Mouse (Mus musculus): Measurements from ENCODE around the gene Zan. TPM values are rescaled to one million over a fixed set of nuclear protein-coding genes. Genes with fewer than 3 reads are reported as not detected.

The Zan gene
- polyA plus RNA-seq, 1 experiment from 2014 or later = 0.11 TPM

DNA sequence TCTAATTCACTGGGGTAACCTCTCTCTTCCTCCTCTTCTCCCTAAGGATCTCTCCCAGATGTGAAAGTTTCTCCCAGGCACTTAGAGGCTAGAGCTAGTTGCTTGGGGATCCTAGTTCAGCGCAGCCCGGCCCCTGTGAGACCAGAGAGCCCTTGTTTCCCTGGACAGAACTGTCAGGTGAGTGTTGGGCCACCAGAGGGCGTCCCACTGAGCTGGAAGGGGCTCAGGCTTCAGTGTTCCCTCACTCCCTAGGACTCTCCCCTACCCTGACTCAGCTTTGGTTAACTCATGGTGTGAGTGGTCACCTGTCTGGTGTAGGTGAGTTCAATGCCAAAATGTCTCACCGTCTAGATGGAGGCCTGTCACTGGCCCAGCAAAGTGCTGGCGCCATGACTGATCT lies 41.6 kb upstream of the Zan start, which contains the start of gene Gigyf1:
TSS of gene Gigyf1 (plus strand) at position 113 of the 400 bp plus-strand sequence.
- Histone ChIP-seq H3K9ac (replicated peaks; ENCODE audit: low read length) (no peak within 1 kb of the TSS), H3K4me2 (replicated peaks; ENCODE audit: low read depth, low read length) (no peak within 1 kb of the TSS), H3K9me3 (ENCODE audit: low read length) (no peaks in the 10 kb centered on the region), H3K36me3 (ENCODE audit: insufficient read depth, low read length) (peaks cover 52% of the 10 kb centered on the region), H3K4me3 (ENCODE audit: low read length) (no peak within 1 kb of the TSS), H3K4me1 (ENCODE audit: insufficient read depth, low read length) (peaks cover 16% of the 10 kb centered on the region; the same call in 1 of the 2 replicates), H3K27ac (ENCODE audit: low read length) (no peak within 1 kb of the TSS), H3K27me3 (ENCODE audit: insufficient read depth, low read length) (no peaks in the 10 kb centered on the region)
- 83% methylated on average over 5 of the region's 5 CpGs for WGBS
- no peak for ATAC-seq (ENCODE audit: low FRiP score, low TSS enrichment)

DNA sequence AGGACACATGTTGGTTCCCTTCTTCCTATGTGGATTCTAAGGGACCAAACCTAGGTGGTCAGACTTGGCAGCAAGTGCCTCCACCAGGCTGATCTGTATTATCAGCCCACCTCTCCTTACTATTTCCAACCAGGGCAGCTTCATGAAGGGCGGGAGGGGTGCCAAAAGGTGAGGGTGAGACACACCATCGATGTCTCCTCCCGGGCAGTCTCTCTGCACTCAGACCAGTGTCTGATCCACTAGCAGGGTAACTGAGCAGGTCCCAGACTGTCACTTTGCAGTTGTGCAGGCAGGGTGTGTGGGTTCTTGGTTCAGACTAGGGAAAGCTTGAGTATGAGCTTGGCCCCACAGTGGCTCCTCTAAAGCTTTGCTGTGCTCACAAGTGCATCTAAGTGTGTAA lies 37.9 kb upstream of the Zan start:
- no peaks in the 10 kb centered on the region for H3K9me3 ChIP-seq (ENCODE audit: low read length)
- H3K27me3 ChIP-seq (ENCODE audit: insufficient read depth, low read length) = no peaks in the 10 kb centered on the region
- 0 out of 2 replicates have a peak overlapping the region, but pooled peaks have one; percentile 4 for H3K9ac ChIP-seq (replicated peaks; ENCODE audit: low read length)
- H3K27ac ChIP-seq (ENCODE audit: low read length) = no peak overlapping the region
- ATAC-seq (ENCODE audit: low FRiP score, low TSS enrichment) = no peak
- no peak overlapping the region for H3K4me2 ChIP-seq (replicated peaks; ENCODE audit: low read depth, low read length)
- 83% methylated on average over 3 of the region's 3 CpGs for WGBS
- no peak overlapping the region for H3K4me3 ChIP-seq (ENCODE audit: low read length)
- H3K4me1 ChIP-seq (ENCODE audit: insufficient read depth, low read length) = peaks cover 37% of the 10 kb centered on the region
- H3K36me3 ChIP-seq (ENCODE audit: insufficient read depth, low read length) = peaks cover 17% of the 10 kb centered on the region

DNA sequence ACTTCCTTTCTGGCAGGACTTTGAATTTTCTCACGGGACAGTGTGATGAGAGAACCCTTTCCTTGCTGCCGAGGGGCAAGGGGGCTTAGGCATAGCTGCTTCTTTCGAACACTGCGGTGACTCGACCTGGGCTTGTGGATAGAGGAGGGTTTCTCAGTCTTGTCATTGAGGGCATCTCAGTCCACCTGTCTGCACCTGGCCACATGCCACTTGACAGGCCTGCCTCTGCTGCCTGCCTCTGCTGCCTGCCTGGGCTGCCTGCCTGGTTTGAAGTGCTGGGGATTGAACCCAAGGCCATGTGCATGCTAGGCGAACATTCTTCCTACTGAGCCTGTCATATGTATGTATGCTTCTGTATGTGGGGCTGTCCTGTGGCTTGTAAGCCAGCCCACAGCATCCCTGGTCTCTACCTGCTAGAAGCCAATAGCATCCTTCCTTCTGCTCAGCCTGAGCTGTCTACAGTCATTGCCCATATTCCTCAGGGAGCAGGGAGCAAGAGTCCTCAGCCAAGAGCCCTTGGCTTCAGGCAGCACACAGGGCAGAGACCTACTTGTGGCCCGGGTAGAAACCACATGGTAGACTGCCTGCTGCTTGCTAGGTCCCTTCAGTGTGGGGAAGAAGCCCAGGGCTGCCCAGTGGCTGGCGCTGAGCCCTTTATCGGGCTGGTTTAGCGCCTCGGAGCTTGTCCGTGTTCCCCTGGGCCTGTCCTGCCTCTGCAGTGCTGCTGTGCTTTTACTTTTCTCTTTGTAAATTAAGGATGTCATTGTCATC lies 37.3 kb upstream of the Zan start:
- no peak for ATAC-seq (ENCODE audit: low FRiP score, low TSS enrichment)
- H3K36me3 ChIP-seq (ENCODE audit: insufficient read depth, low read length) = peaks cover 10% of the 10 kb centered on the region
- no peak overlapping the region for H3K9ac ChIP-seq (replicated peaks; ENCODE audit: low read length)
- H3K27me3 ChIP-seq (ENCODE audit: insufficient read depth, low read length) = no peaks in the 10 kb centered on the region
- no peak overlapping the region for H3K4me2 ChIP-seq (replicated peaks; ENCODE audit: low read depth, low read length)
- no peak overlapping the region for H3K4me3 ChIP-seq (ENCODE audit: low read length)
- WGBS = 85% methylated on average over 12 of the region's 12 CpGs
- no peak overlapping the region for H3K27ac ChIP-seq (ENCODE audit: low read length)
- peaks cover 38% of the 10 kb centered on the region for H3K4me1 ChIP-seq (ENCODE audit: insufficient read depth, low read length)
- H3K9me3 ChIP-seq (ENCODE audit: low read length) = no peaks in the 10 kb centered on the region

DNA sequence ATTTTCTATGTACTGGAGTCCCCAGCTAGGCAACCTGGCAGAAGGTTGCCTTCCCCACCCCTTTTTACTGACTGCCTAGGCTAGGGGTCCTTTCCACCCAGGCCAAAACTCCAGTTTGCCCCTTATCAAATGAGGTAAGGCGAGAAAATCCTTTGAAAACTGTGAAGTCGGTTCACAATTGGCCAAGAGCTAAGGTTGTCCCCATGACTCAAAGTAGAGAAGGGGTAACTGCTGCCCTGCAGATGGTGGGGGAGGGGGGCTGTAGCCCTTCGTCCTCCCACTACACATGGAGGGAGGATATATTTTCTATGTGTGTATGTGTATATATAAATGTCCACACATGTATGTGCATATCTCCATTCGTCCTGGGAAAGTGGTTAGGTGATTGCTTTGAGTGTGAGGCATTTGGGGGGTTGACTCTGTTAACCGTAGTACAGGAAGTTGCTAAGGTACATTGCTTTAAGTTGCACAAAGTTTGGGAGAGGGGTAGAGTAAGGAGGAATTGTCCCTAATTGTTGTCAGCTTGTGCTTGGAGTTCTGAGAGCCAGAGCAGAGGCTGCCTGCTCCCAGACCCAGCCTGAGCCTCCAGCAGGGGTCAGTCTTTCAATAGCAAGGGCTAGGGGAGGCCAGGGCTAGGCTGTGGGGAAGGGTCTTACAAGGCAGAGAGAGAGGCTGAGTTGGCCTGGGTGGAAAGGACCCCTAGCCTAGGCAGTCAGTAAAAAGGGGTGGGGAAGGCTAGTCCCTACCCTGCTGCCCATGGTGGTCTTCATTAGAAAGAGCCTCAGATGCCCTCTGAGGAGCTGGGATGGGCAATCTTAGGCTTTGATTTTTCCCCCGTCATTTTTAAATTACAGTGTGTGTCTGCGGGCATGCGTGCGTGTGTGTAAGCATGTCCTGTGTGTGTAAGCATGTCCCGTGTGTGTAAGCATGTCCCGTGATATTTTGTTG lies 36.3 kb upstream of the Zan start:
- H3K9ac ChIP-seq (replicated peaks; ENCODE audit: low read length) = no peak overlapping the region
- peaks cover 38% of the 10 kb centered on the region for H3K4me1 ChIP-seq (ENCODE audit: insufficient read depth, low read length)
- no peak overlapping the region for H3K4me2 ChIP-seq (replicated peaks; ENCODE audit: low read depth, low read length)
- H3K27ac ChIP-seq (ENCODE audit: low read length) = no peak overlapping the region
- no peak overlapping the region for H3K4me3 ChIP-seq (ENCODE audit: low read length)
- 78% methylated on average over 11 of the region's 11 CpGs for WGBS
- no peak for ATAC-seq (ENCODE audit: low FRiP score, low TSS enrichment)
- H3K9me3 ChIP-seq (ENCODE audit: low read length) = no peaks in the 10 kb centered on the region
- H3K36me3 ChIP-seq (ENCODE audit: insufficient read depth, low read length) = 0 out of 2 replicates have a peak, but pooled peaks cover 2% of the 10 kb centered on the region
- H3K27me3 ChIP-seq (ENCODE audit: insufficient read depth, low read length) = no peaks in the 10 kb centered on the region

DNA sequence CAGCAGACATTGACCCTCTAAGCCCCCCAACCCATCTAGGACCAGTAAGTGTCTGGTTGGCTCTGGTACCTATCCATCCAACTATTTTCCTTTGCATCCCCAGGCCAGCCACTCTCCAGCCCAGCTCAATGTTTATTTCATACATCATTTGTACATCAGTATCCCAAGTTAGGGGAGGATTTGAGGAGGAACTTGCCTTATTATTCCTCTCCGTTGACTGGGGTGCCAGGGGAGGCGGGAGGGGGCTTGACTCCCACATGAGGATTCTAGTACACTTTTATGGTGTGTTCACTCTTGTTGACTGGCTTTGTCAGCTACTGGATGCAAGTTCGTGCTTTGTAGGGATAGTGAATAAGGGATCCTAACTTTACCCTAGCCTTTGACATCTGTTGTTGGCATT lies 34.8 kb upstream of the Zan start:
- Histone ChIP-seq H3K4me1 (ENCODE audit: insufficient read depth, low read length) (peaks cover 38% of the 10 kb centered on the region), H3K36me3 (ENCODE audit: insufficient read depth, low read length) (no peaks in the 10 kb centered on the region), H3K4me3 (ENCODE audit: low read length) (peak overlapping the region; percentile 96), H3K27ac (ENCODE audit: low read length) (no peak overlapping the region; the same call in 1 of the 2 replicates), H3K4me2 (replicated peaks; ENCODE audit: low read depth, low read length) (peak overlapping the region; percentile 89), H3K27me3 (ENCODE audit: insufficient read depth, low read length) (no peaks in the 10 kb centered on the region), H3K9me3 (ENCODE audit: low read length) (no peaks in the 10 kb centered on the region), H3K9ac (replicated peaks; ENCODE audit: low read length) (peak overlapping the region; percentile 99)
- no peak for ATAC-seq (ENCODE audit: low FRiP score, low TSS enrichment)
- WGBS = 41% methylated on average over 3 of the region's 3 CpGs

DNA sequence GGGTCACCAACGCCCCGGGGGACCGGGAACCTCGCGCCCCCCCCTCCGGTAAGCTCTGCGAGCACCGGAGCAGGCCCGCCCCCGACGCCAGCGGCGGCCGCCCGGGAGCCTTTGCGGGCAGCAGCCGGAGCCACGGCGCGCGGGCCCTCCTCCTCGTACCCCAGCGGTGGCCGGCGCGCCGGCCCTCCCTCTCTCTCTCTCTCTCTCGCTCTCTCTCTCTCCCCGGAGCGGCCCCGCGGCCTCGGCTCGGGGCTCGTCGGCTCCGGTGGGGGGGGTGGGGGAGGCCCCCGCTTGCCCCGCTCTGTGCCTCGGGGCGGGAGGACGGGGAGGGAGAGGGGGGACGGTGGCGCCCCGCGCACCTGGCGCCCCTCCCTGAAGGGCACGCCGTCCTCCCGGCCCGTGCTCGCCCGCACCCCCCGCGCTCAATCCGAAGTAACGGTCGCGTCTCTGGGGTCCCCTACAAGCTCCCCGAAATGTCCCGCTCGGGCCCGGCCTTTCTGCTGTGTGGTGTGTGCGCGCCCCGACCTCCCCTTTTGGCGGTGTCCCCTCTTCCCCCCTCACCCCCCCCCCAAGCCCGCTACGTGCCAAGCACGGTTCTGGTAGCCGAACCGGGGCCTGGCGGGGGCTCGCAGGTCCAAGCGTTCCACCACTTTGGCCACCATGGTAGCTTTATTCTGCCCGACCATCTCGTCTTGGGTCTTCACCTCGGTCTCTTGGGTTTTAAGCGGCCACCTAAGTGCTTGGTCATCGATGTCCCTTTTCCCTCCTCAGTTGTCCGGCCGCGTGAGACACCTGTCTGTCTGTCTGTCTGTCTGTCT lies 33.9 kb upstream of the Zan start:
- Histone ChIP-seq H3K27ac (ENCODE audit: low read length) (peak overlapping the region; percentile 79), H3K4me3 (ENCODE audit: low read length) (peak overlapping the region; percentile 96), H3K27me3 (ENCODE audit: insufficient read depth, low read length) (no peaks in the 10 kb centered on the region), H3K9ac (replicated peaks; ENCODE audit: low read length) (peak overlapping the region; percentile 99), H3K4me2 (replicated peaks; ENCODE audit: low read depth, low read length) (peak overlapping the region; percentile 89), H3K36me3 (ENCODE audit: insufficient read depth, low read length) (no peaks in the 10 kb centered on the region), H3K9me3 (ENCODE audit: low read length) (no peaks in the 10 kb centered on the region), H3K4me1 (ENCODE audit: insufficient read depth, low read length) (peaks cover 35% of the 10 kb centered on the region)
- under 1% methylated on average over 62 of the region's 83 CpGs for WGBS
- no peak; the same call in 1 of the 2 replicates for ATAC-seq (ENCODE audit: low FRiP score, low TSS enrichment)

DNA sequence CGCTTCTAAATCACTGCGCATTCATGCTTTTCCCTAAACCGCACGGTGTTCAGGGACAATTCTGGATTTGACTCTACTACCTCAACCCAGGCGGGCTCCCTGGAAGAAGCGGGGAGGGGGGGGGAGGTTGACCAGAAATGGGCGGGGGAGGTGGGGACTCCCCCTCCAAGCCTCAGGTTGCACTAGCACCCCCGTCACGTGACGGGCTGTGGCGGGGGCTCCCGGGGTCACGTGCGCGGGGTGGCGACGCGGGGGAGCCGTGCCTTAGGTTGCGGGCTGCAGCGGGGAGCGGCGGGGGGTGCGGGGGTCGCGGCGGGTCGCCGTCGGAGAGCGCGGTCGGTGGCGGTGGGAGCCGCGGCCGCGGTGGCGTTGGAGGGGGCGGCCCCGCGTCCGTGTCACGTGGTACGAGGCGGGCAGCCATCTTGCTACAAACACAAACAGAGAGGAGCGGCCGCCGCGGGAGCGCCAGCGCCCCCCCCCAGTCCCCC lies 33.2 kb upstream of the Zan start:
- peak overlapping the region; percentile 79 for H3K27ac ChIP-seq (ENCODE audit: low read length)
- WGBS = 2% methylated on average over 32 of the region's 52 CpGs
- H3K4me2 ChIP-seq (replicated peaks; ENCODE audit: low read depth, low read length) = peak overlapping the region; percentile 89
- no peaks in the 10 kb centered on the region for H3K9me3 ChIP-seq (ENCODE audit: low read length)
- peaks cover 29% of the 10 kb centered on the region for H3K4me1 ChIP-seq (ENCODE audit: insufficient read depth, low read length)
- peak overlapping the region; percentile 99 for H3K9ac ChIP-seq (replicated peaks; ENCODE audit: low read length)
- ATAC-seq (ENCODE audit: low FRiP score, low TSS enrichment) = peak; percentile 70
- H3K36me3 ChIP-seq (ENCODE audit: insufficient read depth, low read length) = no peaks in the 10 kb centered on the region
- H3K4me3 ChIP-seq (ENCODE audit: low read length) = peak overlapping the region; percentile 96
- no peaks in the 10 kb centered on the region for H3K27me3 ChIP-seq (ENCODE audit: insufficient read depth, low read length)

DNA sequence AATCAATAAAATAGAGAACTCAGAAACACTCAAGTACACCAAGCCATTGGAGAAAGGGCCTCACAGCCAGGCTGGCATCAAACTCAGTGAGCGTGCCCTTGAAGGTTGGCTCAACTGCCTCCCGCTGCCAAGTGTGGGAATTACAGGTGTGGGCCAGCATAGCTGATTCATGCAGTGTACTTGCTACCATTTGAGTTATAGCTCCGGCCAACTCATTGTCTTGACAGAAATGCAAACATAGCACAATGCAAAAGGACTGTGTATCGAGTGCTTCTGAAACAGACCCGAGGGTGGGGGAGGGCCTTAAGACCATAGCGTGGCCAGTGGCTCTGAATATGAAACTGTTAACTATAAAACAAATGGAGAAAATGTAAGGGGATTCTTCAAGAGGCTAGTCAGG lies 27.2 kb upstream of the Zan start:
- H3K9me3 ChIP-seq (ENCODE audit: low read length) = no peaks in the 10 kb centered on the region
- H3K4me3 ChIP-seq (ENCODE audit: low read length) = no peak overlapping the region
- H3K36me3 ChIP-seq (ENCODE audit: insufficient read depth, low read length) = peaks cover 8% of the 10 kb centered on the region; the same call in 1 of the 2 replicates
- ATAC-seq (ENCODE audit: low FRiP score, low TSS enrichment) = no peak
- no peak overlapping the region for H3K27ac ChIP-seq (ENCODE audit: low read length)
- H3K27me3 ChIP-seq (ENCODE audit: insufficient read depth, low read length) = no peaks in the 10 kb centered on the region
- no peak overlapping the region for H3K9ac ChIP-seq (replicated peaks; ENCODE audit: low read length)
- no peak overlapping the region for H3K4me2 ChIP-seq (replicated peaks; ENCODE audit: low read depth, low read length)
- WGBS = 76% methylated on average over 6 of the region's 6 CpGs
- peaks cover 18% of the 10 kb centered on the region for H3K4me1 ChIP-seq (ENCODE audit: insufficient read depth, low read length)

DNA sequence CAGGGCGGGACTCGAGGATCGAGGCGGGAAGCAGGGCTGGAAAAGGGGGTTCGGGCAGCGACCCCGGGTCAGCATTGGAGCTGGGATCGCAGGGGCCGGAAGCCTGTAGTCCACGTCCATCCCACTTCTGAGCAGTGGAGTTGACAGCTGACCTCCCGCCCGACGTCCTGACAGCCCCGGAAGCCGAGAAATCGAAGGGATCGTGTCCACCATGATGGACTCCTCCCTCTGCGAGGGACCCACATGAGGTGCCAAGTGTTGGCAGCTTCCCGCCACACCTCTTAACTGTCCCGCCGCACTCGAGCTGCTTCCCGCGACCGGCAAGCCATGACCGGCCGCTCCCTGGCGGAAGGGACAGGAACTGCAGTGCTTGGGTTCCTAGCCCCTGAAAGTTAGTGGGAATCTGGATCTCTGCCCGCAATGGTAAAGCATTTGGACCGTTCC lies 25.8 kb upstream of the Zan start:
- 0% methylated on average over 28 of the region's 30 CpGs for WGBS

More for the DNA sequence above, 25.8 kb upstream of the Zan start:
- Histone ChIP-seq H3K4me2 (replicated peaks; ENCODE audit: low read depth, low read length) (peak overlapping the region; percentile 60), H3K9ac (replicated peaks; ENCODE audit: low read length) (peak overlapping the region; percentile 60), H3K9me3 (ENCODE audit: low read length) (no peaks in the 10 kb centered on the region), H3K36me3 (ENCODE audit: insufficient read depth, low read length) (peaks cover 8% of the 10 kb centered on the region; the same call in 1 of the 2 replicates), H3K4me1 (ENCODE audit: insufficient read depth, low read length) (peaks cover 18% of the 10 kb centered on the region), H3K4me3 (ENCODE audit: low read length) (peak overlapping the region; percentile 79), H3K27me3 (ENCODE audit: insufficient read depth, low read length) (no peaks in the 10 kb centered on the region), H3K27ac (ENCODE audit: low read length) (peak overlapping the region; percentile 99)
- peak; percentile 92 for ATAC-seq (ENCODE audit: low FRiP score, low TSS enrichment)

All from kidney, embryonic 16.5 days (tissue).